Mouse (Mus musculus): Measurements from ENCODE around the gene Rgs7.

- TF ChIP-seq CTCF (IDR thresholded peaks at IDR 0.05; ENCODE audit: borderline replicate concordance, insufficient read depth, low read length), result no peak
- TF ChIP-seq POLR2A (IDR thresholded peaks at IDR 0.05; ENCODE audit: low read depth, low read length), result no peak
Observed at GRCm38 (mm10) chr1:175389250-175389649, 103.0 kb downstream of the Rgs7 start.
